Comparison of ENCODE assay signal across 9 mouse cellular contexts in genomic region chr8:71679550-71680168, GRCm38 (mm10). TPM values are rescaled to one million over a fixed set of nuclear protein-coding genes. Genes with fewer than 3 reads are reported as not detected.
DNase-seq lines count a peak whose midpoint lies in the region; ATAC-seq and TF ChIP-seq lines count a peak whose summit lies in the region.
"Had no signal": no experiment of that assay in that cellular context is flagged by ENCODE, and none has a peak within 500 bp of the region (broad histone marks: within the 10 kb centered on the region; RNA-seq: fewer than 3 reads in every experiment).

No protein-coding gene starts in this region.

- peak overlapping the region; percentile 37 for H3K4me2 ChIP-seq in midbrain, embryonic 11.5 days

- TF ChIP-seq CTCF in cerebellum, adult 2 months (IDR thresholded peaks at IDR 0.05; ENCODE audit: borderline replicate concordance, insufficient read depth, low read depth, low read length): no peak

- peak overlapping the region; percentile 49 for H3K4me3 ChIP-seq in cerebellum, adult 2 months (replicated peaks; ENCODE audit: insufficient read depth, low read depth, low read length)
- H3K4me3 ChIP-seq in midbrain, embryonic 11.5 days (ENCODE audit: low read depth, low read length): no peak overlapping the region
- H3K4me3 ChIP-seq: myocyte had no signal

- intact Hi-C loops in heart, postnatal 36 days (cut with DNase I): no loop called here

- H3K36me3 ChIP-seq in midbrain, embryonic 11.5 days (ENCODE audit: control insufficient read depth, insufficient read depth, low read length): no peaks in the 10 kb centered on the region

- H3K27me3 ChIP-seq in cerebellum, adult 2 months (ENCODE audit: control insufficient read depth, insufficient read depth, low read length): no peaks in the 10 kb centered on the region
- peaks cover 90% of the 10 kb centered on the region for H3K27me3 ChIP-seq in midbrain, embryonic 11.5 days (ENCODE audit: control insufficient read depth, insufficient read depth, low read length)

- peaks cover 11% of the 10 kb centered on the region for H3K4me1 ChIP-seq in cerebellum, adult 2 months (ENCODE audit: control insufficient read depth, insufficient read depth, low read length)
- peaks cover 3% of the 10 kb centered on the region for H3K4me1 ChIP-seq in midbrain, embryonic 11.5 days (ENCODE audit: control insufficient read depth, insufficient read depth, low read length)

- ATAC-seq in midbrain, embryonic 11.5 days (ENCODE audit: low FRiP score): 0 out of 2 replicates have a peak, but pooled peaks have one; percentile 22

- no peak overlapping the region for H3K9ac ChIP-seq in midbrain, embryonic 11.5 days (ENCODE audit: low read length)

- no peak for TF ChIP-seq POLR2A in cerebellum, adult 2 months (IDR thresholded peaks at IDR 0.05; ENCODE audit: borderline replicate concordance, insufficient read depth, low read length)

- no peaks in the 10 kb centered on the region for H3K9me3 ChIP-seq in midbrain, embryonic 11.5 days (ENCODE audit: control insufficient read depth, low read length)

- H3K27ac ChIP-seq in cerebellum, adult 2 months (ENCODE audit: insufficient read depth, low read length): no peak overlapping the region
- no peak overlapping the region for H3K27ac ChIP-seq in midbrain, embryonic 11.5 days (ENCODE audit: low read depth, low read length)

- 4% methylated on average over 45 of the region's 46 CpGs for WGBS in cerebellum, adult 2 months
- 4% methylated on average over 46 of the region's 46 CpGs for WGBS in midbrain, embryonic 11.5 days

- peak; percentile 69 for DNase-seq in cerebellum, adult 2 months
- no peak for DNase-seq in cerebellum, adult 11 months
- DNase-seq in cerebellum, postnatal 14 days: peak; percentile 76
- peak; percentile 48 to 51 for DNase-seq in heart, postnatal 36 days
- no peak for DNase-seq in midbrain, embryonic 11.5 days (ENCODE audit: low spot score, missing footprints)
- no peak for DNase-seq in urinary bladder, adult 2 months (ENCODE audit: low spot score)
- no peak for DNase-seq in gastrocnemius, adult 8-10 months (ENCODE audit: low spot score in 2 of 2)
- no peak for DNase-seq in c-Kit-positive CD71-positive TER-119-positive erythroid progenitor cells, embryonic 14.5 days (ENCODE audit: low spot score)

RNA-seq across cellular contexts. Expression of gene Jak3, which starts 3.6 kb away (rescaled TPM):
- polyA plus RNA-seq in cerebellum, adult 2 months (2012; rRNA removed): 3.6 and 3.9 TPM in 2 replicates
- total RNA-seq in heart, postnatal 36 days (2021): 1 to 10 TPM; 8.2 to 8.6 TPM
- polyA plus RNA-seq in midbrain, embryonic 11.5 days (2014; fragmentation: Nextera tagmentation; extraction: Ambion mirVana): 1.3 and 1.7 TPM in 2 replicates
- 14.9 and 17.1 TPM in 2 replicates for polyA plus RNA-seq in urinary bladder, adult 2 months (2012; rRNA removed)
- 1 to 10 TPM; 1.4 to 2.0 (median 1.6) TPM for total RNA-seq in gastrocnemius, adult 8-10 months (2022)

RNA-seq across cellular contexts. Expression of gene Unc13a, which starts 8.1 kb away (rescaled TPM):
- 97.3 and 110 TPM in 2 replicates for polyA plus RNA-seq in cerebellum, adult 2 months (2012; rRNA removed)
- under 1 TPM; 0.49 to 0.64 TPM for total RNA-seq in heart, postnatal 36 days (2021)
- polyA plus RNA-seq in midbrain, embryonic 11.5 days (2014; fragmentation: Nextera tagmentation; extraction: Ambion mirVana): 5.4 and 6.5 TPM in 2 replicates
- 0.44 and 0.47 TPM in 2 replicates for polyA plus RNA-seq in urinary bladder, adult 2 months (2012; rRNA removed)
- under 1 TPM in 3 of 4 experiments, not detected in 1; 0.10 to 0.21 (median 0.20) TPM for total RNA-seq in gastrocnemius, adult 8-10 months (2022)

RNA-seq across cellular contexts. Expression of gene Insl3, which starts 9.4 kb away (rescaled TPM):
- polyA plus RNA-seq in cerebellum, adult 2 months (2012; rRNA removed): 0.65 and 2.1 TPM in 2 replicates
- total RNA-seq in heart, postnatal 36 days (2021): 1 to 10 TPM; 3.8 to 4.7 TPM
- 0.44 and 0.48 TPM in 2 replicates for polyA plus RNA-seq in midbrain, embryonic 11.5 days (2014; fragmentation: Nextera tagmentation; extraction: Ambion mirVana)
- 7.7 and 11.7 TPM in 2 replicates for polyA plus RNA-seq in urinary bladder, adult 2 months (2012; rRNA removed)
- total RNA-seq in gastrocnemius, adult 8-10 months (2022): under 1 TPM in 1 of 4 experiments, not detected in 3; 0.54 TPM

RNA-seq across cellular contexts. Expression of gene B3gnt3, which starts 21.9 kb away (rescaled TPM):
- polyA plus RNA-seq in cerebellum, adult 2 months (2012; rRNA removed): 0.44 and 0.48 TPM in 2 replicates
- total RNA-seq in heart, postnatal 36 days (2021): 1 to 10 TPM; 6.5 to 7.5 TPM
- 0.38 and 0.63 TPM in 2 replicates for polyA plus RNA-seq in midbrain, embryonic 11.5 days (2014; fragmentation: Nextera tagmentation; extraction: Ambion mirVana)
- polyA plus RNA-seq in urinary bladder, adult 2 months (2012; rRNA removed): 4.8 and 7.4 TPM in 2 replicates
- 1 to 10 TPM; 1.3 to 1.8 (median 1.5) TPM for total RNA-seq in gastrocnemius, adult 8-10 months (2022)

RNA-seq across cellular contexts. Expression of gene Fcho1, which starts 45.9 kb away (rescaled TPM):
- 108 and 115 TPM in 2 replicates for polyA plus RNA-seq in cerebellum, adult 2 months (2012; rRNA removed)
- 1 to 10 TPM in 1 of 2 experiments, under 1 TPM in 1; 0.56 to 1.2 TPM for total RNA-seq in heart, postnatal 36 days (2021)
- 12.9 and 15.3 TPM in 2 replicates for polyA plus RNA-seq in midbrain, embryonic 11.5 days (2014; fragmentation: Nextera tagmentation; extraction: Ambion mirVana)
- 4.5 and 5.3 TPM in 2 replicates for polyA plus RNA-seq in urinary bladder, adult 2 months (2012; rRNA removed)
- under 1 TPM in 2 of 4 experiments, not detected in 2; 0.08 to 0.65 TPM for total RNA-seq in gastrocnemius, adult 8-10 months (2022)
- polyA plus RNA-seq: myocyte had no signal

Comparison
In these comparisons a context has a peak if more than half of its experiments do, and no peak if none do; other contexts are left out.
1. DNase-seq: peak in cerebellum, adult 2 months (2 of 2), cerebellum, postnatal 14 days (2 of 2) and heart, postnatal 36 days (2 of 2); none in cerebellum, adult 11 months (single experiment), midbrain, embryonic 11.5 days (single experiment), urinary bladder, adult 2 months (single experiment), gastrocnemius, adult 8-10 months (0 of 2) and c-Kit-positive CD71-positive TER-119-positive erythroid progenitor cells, embryonic 14.5 days (single experiment).
2. RNA of gene Unc13a, which starts 8.1 kb away (polyA plus RNA-seq): 97.3 to 110 TPM in cerebellum, adult 2 months; 5.4 to 6.5 TPM in midbrain, embryonic 11.5 days and 0.44 to 0.47 TPM in urinary bladder, adult 2 months; every median in the first group is over 10 times any median in the second.